Mouse (Mus musculus) limb, embryonic 12.5 days (tissue): ENCODE data around the gene Eya2. TPM values are rescaled to one million over a fixed set of nuclear protein-coding genes. Genes with fewer than 3 reads are reported as not detected.

Experiments
- ATAC-seq: fragments of 200-750 bp; cut with Nextera tagmentation; 2 replicates; pipeline ENCODE4 v1.8.0; 2017; ENCODE audit warnings: low read depth, moderate TSS enrichment; ENCODE audit not compliant: insufficient number of reproducible peaks, insufficient read depth, low FRiP score, low TSS enrichment
- H3K27ac ChIP-seq: fragments of 300-500 bp; sonication (generic); 2 replicates; pipeline ENCODE4 v1.5.1; 2016; ENCODE audit warnings: mild to moderate bottlenecking, moderate library complexity
- H3K27me3 ChIP-seq: fragments of 300-500 bp; sonication (generic); 2 replicates; pipeline ENCODE4 v1.6.1; 2016; ENCODE audit warnings: mild to moderate bottlenecking, moderate library complexity
- H3K36me3 ChIP-seq: fragments of 300-500 bp; sonication (generic); 2 replicates; pipeline ENCODE4 v1.6.1; 2016; ENCODE audit warnings: mild to moderate bottlenecking, moderate library complexity
- H3K4me1 ChIP-seq: fragments of 300-500 bp; sonication (generic); replicated peaks from 2 replicates; pipeline ENCODE4 v1.6.1; 2016
- H3K4me2 ChIP-seq: fragments of 300-500 bp; sonication (generic); 2 replicates; pipeline ENCODE4 v1.6.1; 2016; ENCODE audit warnings: mild to moderate bottlenecking, moderate library complexity
- H3K4me3 ChIP-seq: fragments of 300-500 bp; sonication (generic); replicated peaks from 2 replicates; pipeline ENCODE4 v1.5.1; 2016; ENCODE audit warnings: mild to moderate bottlenecking
- H3K9ac ChIP-seq: fragments of 300-500 bp; sonication (generic); replicated peaks from 2 replicates; pipeline ENCODE4 v1.6.1; 2016; ENCODE audit warnings: mild to moderate bottlenecking, moderate library complexity
- H3K9me3 ChIP-seq: fragments of 300-500 bp; sonication (generic); 2 replicates; pipeline ENCODE4 v1.6.1; 2016; ENCODE audit warnings: mild to moderate bottlenecking, moderate library complexity
- whole genome bisulfite sequencing: fragments of 180-500 bp; shearing (Covaris S2); methylation state at CpG from one replicate; pipeline ENCODE4 v1.1.7; 2016; 5-methylcytosine and 5-hydroxymethylcytosine counted together
- polyA plus RNA-seq: library from polyadenylated mRNA; unstranded; fragments of >200 nt; fragmentation: Nextera tagmentation; extraction: Ambion mirVana; gene quantifications from 2 replicates; pipeline ENCODE4 v1.2.1, GENCODE M21; 2016

Eya2 gene
- polyA plus RNA-seq, 1 experiment from 2014 or later = 9.7 TPM

DNA sequence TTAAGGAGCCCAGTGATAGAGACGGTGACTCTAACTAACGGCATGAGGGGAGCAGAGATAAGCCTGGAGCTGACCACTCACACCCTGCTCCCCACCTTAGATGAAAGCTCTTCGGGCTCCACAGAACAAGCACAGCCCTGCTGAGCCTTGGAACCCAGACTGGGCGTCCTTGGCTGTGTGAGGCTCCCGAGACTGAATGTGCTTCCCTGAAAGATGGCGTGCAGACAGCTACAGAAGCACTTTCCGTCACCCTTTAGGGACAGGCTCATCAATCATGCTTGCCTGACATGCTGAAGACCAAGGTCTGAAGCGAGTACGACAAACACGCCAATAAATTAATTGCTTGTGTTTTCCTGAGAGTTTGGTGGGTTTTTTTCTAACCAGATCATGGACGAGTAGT, 56.2 kb downstream of the Eya2 start:
- no peak overlapping the region for H3K9ac ChIP-seq
- no peaks in the 10 kb centered on the region for H3K9me3 ChIP-seq
- no peak overlapping the region for H3K4me3 ChIP-seq
- ATAC-seq = no peak
- H3K4me1 ChIP-seq = peaks cover 61% of the 10 kb centered on the region
- H3K36me3 ChIP-seq = no peaks in the 10 kb centered on the region
- peaks cover 27% of the 10 kb centered on the region for H3K27me3 ChIP-seq
- H3K27ac ChIP-seq = no peak overlapping the region
- 48% methylated on average over 11 of the region's 11 CpGs for WGBS
- no peak overlapping the region for H3K4me2 ChIP-seq

GRCm38 (mm10) chr2:165652281-165652680, 57.4 kb downstream of the Eya2 start:
- Histone ChIP-seq H3K4me3 (no peak overlapping the region), H3K4me1 (peaks cover 70% of the 10 kb centered on the region)
- 50% methylated on average over 6 of the region's 6 CpGs for WGBS

DNA sequence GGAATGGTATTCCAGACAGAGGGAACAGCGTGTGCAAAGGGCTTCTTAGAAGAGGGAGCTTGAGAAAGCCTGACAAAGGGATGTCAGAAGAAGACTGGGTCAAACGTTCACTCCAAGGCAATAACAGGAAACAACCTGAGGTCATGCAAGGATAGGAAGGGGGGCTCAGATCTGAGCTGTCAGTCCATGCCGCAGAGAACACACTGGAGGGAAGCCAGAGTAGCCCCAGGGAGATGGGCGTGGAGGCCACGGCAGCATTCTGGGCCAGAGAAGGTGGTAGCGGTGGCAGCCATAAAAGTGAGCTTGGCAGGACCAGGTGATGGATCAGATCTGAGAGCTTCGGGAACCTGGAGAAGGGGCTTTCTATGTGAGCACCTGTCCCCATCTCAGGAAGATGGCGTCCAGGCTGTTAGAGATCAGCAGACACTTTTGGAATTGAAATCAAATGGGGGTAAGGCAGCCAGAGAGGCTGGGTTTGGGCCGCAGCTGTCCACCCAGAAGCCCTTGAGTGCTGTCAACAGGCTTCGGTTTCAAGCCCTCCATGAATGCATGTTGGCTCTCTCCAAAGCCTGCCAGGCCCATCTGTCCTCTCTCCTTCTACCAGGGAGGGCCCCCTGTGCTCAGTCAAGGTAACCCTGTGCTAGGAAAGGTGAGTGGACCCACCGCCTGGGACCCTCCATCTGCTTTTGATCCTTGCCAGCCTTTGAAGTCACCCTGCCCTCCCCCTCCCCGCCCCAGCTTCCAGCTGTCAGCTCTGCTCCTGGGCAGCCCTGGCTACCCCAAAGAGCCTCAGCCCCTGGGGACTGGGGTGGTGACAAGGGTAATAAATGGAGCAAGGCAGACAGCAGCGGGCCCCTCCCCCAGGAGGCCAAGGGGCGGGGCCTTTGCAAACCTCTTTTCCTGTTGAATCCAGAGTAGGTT, 58.4 kb downstream of the Eya2 start:
- WGBS = 5% methylated on average over 14 of the region's 14 CpGs
- Histone ChIP-seq H3K27ac (peak overlapping the region; percentile 76), H3K36me3 (no peaks in the 10 kb centered on the region), H3K4me2 (peak overlapping the region; percentile 32), H3K9me3 (no peaks in the 10 kb centered on the region), H3K9ac (no peak overlapping the region; the same call in 1 of the 2 replicates), H3K4me1 (peaks cover 70% of the 10 kb centered on the region), H3K4me3 (no peak overlapping the region), H3K27me3 (peaks cover 15% of the 10 kb centered on the region; the same call in 1 of the 2 replicates)
- peak; percentile 73 for ATAC-seq

More at GRCm38 (mm10) chr2:165652281-165652680, 57.4 kb downstream of the Eya2 start:
- Histone ChIP-seq H3K9ac (no peak overlapping the region), H3K27me3 (peaks cover 24% of the 10 kb centered on the region), H3K4me2 (0 out of 2 replicates have a peak overlapping the region, but pooled peaks have one; percentile 32), H3K36me3 (no peaks in the 10 kb centered on the region), H3K9me3 (no peaks in the 10 kb centered on the region), H3K27ac (peak overlapping the region; percentile 76; the same call in 1 of the 2 replicates)
- ATAC-seq = peak; percentile 29

DNA sequence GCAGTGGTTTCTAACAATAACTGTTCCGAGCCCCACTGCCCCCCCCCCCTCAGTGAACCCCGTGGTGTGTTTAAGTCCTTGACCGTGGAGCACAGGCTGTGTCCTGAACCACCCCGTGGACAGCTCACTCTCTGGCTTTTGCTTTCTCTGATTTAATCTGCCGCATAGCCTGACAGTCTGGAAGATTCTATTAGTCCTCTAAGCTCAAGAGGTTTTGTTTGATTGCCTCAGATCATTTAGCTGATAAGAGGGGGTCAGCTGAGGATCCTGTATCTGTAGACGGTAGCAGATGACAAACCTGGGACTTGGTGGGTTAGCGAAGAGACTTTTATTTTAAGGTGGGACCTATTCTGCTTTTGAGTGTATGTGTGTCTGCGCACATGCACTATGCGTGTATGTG, 59.3 kb downstream of the Eya2 start:
- H3K36me3 ChIP-seq = no peaks in the 10 kb centered on the region
- WGBS = 42% methylated on average over 9 of the region's 9 CpGs
- no peaks in the 10 kb centered on the region for H3K9me3 ChIP-seq
- peak overlapping the region; percentile 76 for H3K27ac ChIP-seq
- no peak overlapping the region; the same call in 1 of the 2 replicates for H3K9ac ChIP-seq
- H3K4me3 ChIP-seq = no peak overlapping the region
- no peak for ATAC-seq
- peaks cover 70% of the 10 kb centered on the region for H3K4me1 ChIP-seq
- peaks cover 14% of the 10 kb centered on the region; the same call in 1 of the 2 replicates for H3K27me3 ChIP-seq
- peak overlapping the region; percentile 32 for H3K4me2 ChIP-seq

GRCm38 (mm10) chr2:165654696-165655491, 60.1 kb downstream of the Eya2 start:
- H3K36me3 ChIP-seq = no peaks in the 10 kb centered on the region
- H3K27me3 ChIP-seq = peaks cover 14% of the 10 kb centered on the region; the same call in 1 of the 2 replicates
- no peaks in the 10 kb centered on the region for H3K9me3 ChIP-seq
- WGBS = 77% methylated on average over 10 of the region's 10 CpGs
- peaks cover 77% of the 10 kb centered on the region for H3K4me1 ChIP-seq
- H3K4me3 ChIP-seq = no peak overlapping the region
- H3K27ac ChIP-seq = no peak overlapping the region
- H3K9ac ChIP-seq = no peak overlapping the region
- no peak overlapping the region for H3K4me2 ChIP-seq
- ATAC-seq = no peak

DNA sequence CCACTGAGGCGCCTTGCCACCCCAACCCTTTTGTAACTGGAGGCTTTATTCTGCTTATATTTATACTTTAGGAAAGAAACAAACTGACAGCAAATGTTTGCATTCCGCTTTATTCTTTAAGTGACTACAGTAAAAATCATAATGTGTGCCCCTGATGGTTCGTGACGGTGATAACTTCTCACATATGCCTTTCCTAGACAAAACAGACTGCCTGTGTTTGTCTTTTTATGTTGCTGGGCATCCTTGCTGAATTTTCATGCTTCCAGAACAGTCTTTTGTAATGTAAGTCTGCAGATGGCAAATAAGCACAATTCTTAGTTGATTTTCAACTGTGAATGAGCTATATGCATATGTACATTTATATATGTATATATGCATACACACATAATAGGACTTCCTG, 61.7 kb downstream of the Eya2 start:
- Histone ChIP-seq H3K27ac (no peak overlapping the region), H3K4me1 (peaks cover 83% of the 10 kb centered on the region), H3K4me2 (no peak overlapping the region), H3K27me3 (peaks cover 14% of the 10 kb centered on the region; the same call in 1 of the 2 replicates), H3K4me3 (no peak overlapping the region), H3K9ac (no peak overlapping the region), H3K9me3 (no peaks in the 10 kb centered on the region), H3K36me3 (no peaks in the 10 kb centered on the region)
- no peak for ATAC-seq
- WGBS = 78% methylated on average over 4 of the region's 4 CpGs

- Histone ChIP-seq H3K27ac (no peak overlapping the region), H3K9ac (no peak overlapping the region), H3K4me1 (peaks cover 79% of the 10 kb centered on the region), H3K27me3 (peaks cover 14% of the 10 kb centered on the region; the same call in 1 of the 2 replicates), H3K9me3 (no peaks in the 10 kb centered on the region), H3K4me3 (no peak overlapping the region), H3K36me3 (no peaks in the 10 kb centered on the region), H3K4me2 (no peak overlapping the region)
- WGBS = 75% methylated on average over 6 of the region's 6 CpGs
- no peak for ATAC-seq
Observed at GRCm38 (mm10) chr2:165656956-165657355, 62.1 kb downstream of the Eya2 start.

DNA sequence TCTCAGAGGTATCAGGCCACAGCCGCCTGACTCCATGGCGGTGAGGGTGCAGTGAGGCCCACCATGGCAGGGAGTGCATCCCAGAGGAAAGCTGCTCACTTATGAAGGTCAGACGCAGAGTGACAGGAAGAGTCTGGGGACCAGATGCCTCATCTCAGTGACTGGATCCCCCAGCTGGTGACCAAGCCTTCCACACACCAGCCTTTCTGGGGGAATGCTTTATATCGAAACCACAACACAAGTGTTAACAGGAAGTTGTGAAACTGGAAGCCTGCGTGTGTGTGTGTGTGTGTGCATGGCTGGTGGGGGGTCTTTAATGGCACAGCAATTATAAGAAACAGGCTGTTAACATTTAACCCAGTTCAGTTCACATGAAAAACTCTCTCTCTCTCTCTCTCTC, 64.7 kb downstream of the Eya2 start:
- H3K27me3 ChIP-seq = peaks cover 5% of the 10 kb centered on the region
- WGBS = 49% methylated on average over 5 of the region's 5 CpGs
- peak overlapping the region; percentile 19; the same call in 1 of the 2 replicates for H3K4me2 ChIP-seq
- ATAC-seq = no peak
- H3K9me3 ChIP-seq = no peaks in the 10 kb centered on the region
- peaks cover 53% of the 10 kb centered on the region for H3K4me1 ChIP-seq
- peak overlapping the region; percentile 64; the same call in 1 of the 2 replicates for H3K27ac ChIP-seq
- no peak overlapping the region for H3K4me3 ChIP-seq
- no peak overlapping the region for H3K9ac ChIP-seq
- no peaks in the 10 kb centered on the region for H3K36me3 ChIP-seq

- whole genome bisulfite sequencing = 86% methylated on average over 7 of the region's 7 CpGs
- Histone ChIP-seq H3K4me1 (peaks cover 19% of the 10 kb centered on the region), H3K27me3 (no peaks in the 10 kb centered on the region; the same call in 1 of the 2 replicates), H3K9me3 (no peaks in the 10 kb centered on the region), H3K36me3 (no peaks in the 10 kb centered on the region), H3K9ac (no peak overlapping the region), H3K4me2 (no peak overlapping the region), H3K27ac (no peak overlapping the region), H3K4me3 (no peak overlapping the region)
- no peak for ATAC-seq
Observed at GRCm38 (mm10) chr2:165663266-165663665, 68.4 kb downstream of the Eya2 start.

- no peaks in the 10 kb centered on the region for H3K36me3 ChIP-seq
- 87% methylated on average over 7 of the region's 7 CpGs for WGBS
- H3K4me2 ChIP-seq = no peak overlapping the region
- peaks cover 14% of the 10 kb centered on the region for H3K4me1 ChIP-seq
- H3K27ac ChIP-seq = no peak overlapping the region
- no peak overlapping the region for H3K9ac ChIP-seq
- H3K4me3 ChIP-seq = no peak overlapping the region
- H3K27me3 ChIP-seq = no peaks in the 10 kb centered on the region; the same call in 1 of the 2 replicates
- H3K9me3 ChIP-seq = no peaks in the 10 kb centered on the region
- no peak for ATAC-seq
Observed at GRCm38 (mm10) chr2:165664648-165665047, 69.8 kb downstream of the Eya2 start.

GRCm38 (mm10) chr2:165665176-165665575, 70.3 kb downstream of the Eya2 start:
- WGBS = 51% methylated on average over 5 of the region's 5 CpGs
- Histone ChIP-seq H3K4me2 (no peak overlapping the region), H3K36me3 (no peaks in the 10 kb centered on the region), H3K27me3 (no peaks in the 10 kb centered on the region; the same call in 1 of the 2 replicates), H3K9me3 (no peaks in the 10 kb centered on the region), H3K4me3 (no peak overlapping the region), H3K4me1 (peaks cover 10% of the 10 kb centered on the region), H3K27ac (no peak overlapping the region), H3K9ac (no peak overlapping the region)
- no peak for ATAC-seq
